Mouse (Mus musculus): ENCODE measurements around the gene Aldh5a1. TPM values are rescaled to one million over a fixed set of nuclear protein-coding genes. Genes with fewer than 3 reads are reported as not detected.
A peak's percentile ranks its signal among the peaks of the same experiment; 100 is the strongest.

Aldh5a1 gene
- total RNA-seq, 2 experiments from 2014 or later, result 62.0 to 68.8 TPM

DNA sequence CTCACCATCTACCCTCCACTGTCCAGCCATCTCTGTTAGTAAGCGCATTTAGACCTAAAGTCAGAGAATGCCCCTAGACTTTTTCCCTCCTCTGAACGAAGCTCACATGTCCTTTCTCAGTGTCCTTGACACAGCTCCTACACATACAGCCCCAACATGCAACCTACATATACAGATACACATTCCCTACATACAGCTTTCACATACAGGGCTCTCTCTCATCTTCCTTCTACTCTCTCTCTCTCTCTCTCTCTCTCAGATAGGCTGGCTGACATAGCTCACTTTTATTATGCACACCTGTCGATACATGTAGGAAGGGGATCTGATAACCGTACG, 721 bp downstream of the Aldh5a1 start:
- no peak for DNase-seq (ENCODE audit: low spot score in 2 of 2)

DNA sequence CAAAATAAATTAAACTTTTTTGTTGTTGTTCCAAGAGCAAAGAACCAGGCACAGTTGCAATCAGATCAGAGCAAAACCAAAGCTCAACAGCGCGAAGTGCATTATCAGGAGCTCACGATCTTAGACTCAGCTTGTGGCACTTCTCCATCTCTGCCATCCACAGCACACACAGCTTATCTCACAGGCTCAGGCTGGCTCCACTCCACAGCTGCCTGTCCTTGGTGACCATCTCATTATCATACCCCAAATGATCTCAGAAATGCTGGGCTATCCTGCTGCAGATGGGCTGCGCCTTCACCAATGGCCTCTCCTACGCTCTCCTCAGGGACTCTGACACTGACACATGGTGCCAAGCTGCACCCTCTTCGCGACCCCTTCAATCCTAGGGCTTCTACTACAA, 4.3 kb downstream of the Aldh5a1 start:
- DNase-seq (ENCODE audit: low spot score in 2 of 2), result no peak

- DNase-seq (ENCODE audit: low spot score in 2 of 2), result no peak
These were observed 6.9 kb downstream of the Aldh5a1 start for GRCm38 (mm10) chr13:24930591-24930990.

GRCm38 (mm10) chr13:24923991-24924390, 13.5 kb downstream of the Aldh5a1 start:
- DNase-seq (ENCODE audit: low spot score in 2 of 2), result no peak

- no peak for DNase-seq (ENCODE audit: low spot score in 2 of 2)
These were observed 16.2 kb downstream of the Aldh5a1 start for GRCm38 (mm10) chr13:24921281-24921680.

GRCm38 (mm10) chr13:24920333-24920977, 17.0 kb downstream of the Aldh5a1 start:
- DNase-seq (ENCODE audit: low spot score in 2 of 2), result peak; percentile 21 to 58

- DNase-seq (ENCODE audit: low spot score in 2 of 2), result no peak
These were observed 21.6 kb downstream of the Aldh5a1 start for GRCm38 (mm10) chr13:24915831-24916230.

- no peak for DNase-seq (ENCODE audit: low spot score in 2 of 2)
These were observed 22.5 kb downstream of the Aldh5a1 start for GRCm38 (mm10) chr13:24914915-24915314.

DNA sequence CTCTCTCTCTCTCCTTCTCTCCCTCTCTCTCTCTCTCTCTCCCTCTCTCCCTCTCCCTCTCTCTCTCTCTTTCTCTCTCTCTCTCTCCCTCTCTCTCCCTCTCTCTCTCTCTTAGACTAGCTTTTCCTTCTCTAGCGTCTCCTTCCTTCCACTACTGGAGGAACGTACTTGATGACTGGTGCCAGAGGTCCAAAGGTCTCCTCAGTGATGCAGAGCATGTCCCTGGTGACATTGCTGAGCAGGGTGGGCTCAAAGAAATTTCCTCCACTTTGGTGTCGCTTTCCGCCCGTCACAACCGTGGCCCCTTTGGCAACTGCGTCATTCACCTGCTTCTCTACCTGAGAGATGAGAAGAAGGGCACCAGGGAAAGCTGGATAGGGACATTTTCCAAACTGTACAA, 23.9 kb downstream of the Aldh5a1 start:
- DNase-seq (ENCODE audit: low spot score in 2 of 2), result no peak

DNA sequence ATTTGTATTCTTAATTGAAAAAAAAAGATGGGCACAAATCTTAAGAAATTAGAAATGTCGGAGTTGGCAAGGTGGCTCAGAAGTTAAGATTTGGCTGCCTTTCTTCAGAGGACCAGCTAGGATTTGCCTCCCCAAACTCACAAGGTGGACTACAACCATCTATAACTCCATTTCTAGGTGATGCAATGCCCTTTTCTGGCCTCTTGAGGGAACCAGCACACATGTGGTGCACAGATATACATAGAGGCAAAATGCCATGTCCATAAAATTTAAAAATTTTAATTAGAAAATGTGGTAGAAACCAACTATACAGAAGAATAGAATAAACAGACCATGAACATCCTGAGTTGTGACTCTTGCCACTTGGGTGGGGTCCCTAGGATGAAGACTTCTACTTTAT, 28.3 kb downstream of the Aldh5a1 start:
- no peak for DNase-seq (ENCODE audit: low spot score in 2 of 2)

DNA sequence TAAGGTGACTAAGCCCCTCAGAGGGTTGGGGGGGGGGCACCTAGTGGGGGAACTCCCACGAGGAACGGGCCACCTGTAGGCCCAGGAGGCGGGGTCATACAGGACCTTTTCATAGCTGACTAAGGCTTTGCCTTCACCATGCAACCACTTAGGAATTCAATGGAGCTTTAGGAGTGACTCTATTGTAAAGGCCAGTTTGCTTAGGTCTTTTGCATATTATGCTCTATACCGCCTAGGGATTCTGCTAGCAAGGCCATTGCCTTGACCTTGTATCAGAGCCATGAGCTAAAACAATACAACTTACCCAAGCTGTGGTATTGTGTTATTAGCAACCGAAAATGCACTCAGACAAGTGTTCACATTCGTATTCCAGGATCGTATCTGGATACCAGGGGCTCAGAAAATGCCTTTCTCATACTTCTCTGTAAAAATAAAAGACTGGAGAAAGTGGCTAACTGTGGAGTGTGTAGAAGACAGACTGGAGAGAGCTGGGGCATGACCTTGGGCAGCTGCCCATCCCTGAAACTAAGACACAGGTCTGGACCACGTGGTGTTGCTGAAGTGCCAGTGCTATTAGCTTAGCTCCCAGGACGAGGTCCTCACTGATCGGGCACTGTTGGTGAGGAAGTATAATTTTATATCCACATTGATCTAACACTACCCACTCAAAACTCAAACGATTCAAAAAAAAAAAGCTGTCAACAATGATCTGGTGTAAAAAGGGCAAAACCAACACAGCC, 30.5 kb downstream of the Aldh5a1 start:
- DNase-seq (ENCODE audit: low spot score in 2 of 2), result no peak

- DNase-seq (ENCODE audit: low spot score in 2 of 2), result no peak
These were observed 32.0 kb downstream of the Aldh5a1 start for GRCm38 (mm10) chr13:24905422-24905821.

DNA sequence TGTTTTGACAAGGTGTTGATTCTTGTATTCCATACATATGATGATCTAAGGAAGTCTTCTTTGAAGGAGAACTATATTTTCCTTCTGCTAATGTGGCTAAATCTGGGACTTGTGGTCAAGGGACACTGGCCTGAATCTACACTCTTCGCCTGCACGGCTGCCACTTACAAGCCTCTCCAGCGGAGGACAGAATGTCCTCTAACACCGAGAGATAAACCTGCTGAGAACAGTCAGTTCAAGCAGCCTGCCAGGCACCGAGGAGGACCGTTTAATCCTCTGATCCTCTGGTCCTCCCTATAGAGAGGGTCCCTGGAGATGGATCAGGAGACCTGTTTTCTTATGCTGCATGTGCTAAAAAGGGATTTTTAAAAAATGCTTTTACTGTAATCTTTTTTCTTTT, 34.0 kb downstream of the Aldh5a1 start:
- no peak for DNase-seq (ENCODE audit: low spot score in 2 of 2)

GRCm38 (mm10) chr13:24901916-24902315, 35.5 kb downstream of the Aldh5a1 start:
- DNase-seq (ENCODE audit: low spot score in 2 of 2), result no peak

- DNase-seq (ENCODE audit: low spot score in 2 of 2), result no peak
These were observed 43.6 kb downstream of the Aldh5a1 start for GRCm38 (mm10) chr13:24893880-24894279.

GRCm38 (mm10) chr13:24892516-24892915, 44.9 kb downstream of the Aldh5a1 start:
- no peak for DNase-seq (ENCODE audit: low spot score in 2 of 2)

- no peak for DNase-seq (ENCODE audit: low spot score in 2 of 2)
These were observed 47.9 kb downstream of the Aldh5a1 start for GRCm38 (mm10) chr13:24889554-24889953.

- DNase-seq (ENCODE audit: low spot score in 2 of 2), result no peak
These were observed 55.0 kb downstream of the Aldh5a1 start for GRCm38 (mm10) chr13:24882411-24882810.

GRCm38 (mm10) chr13:24880704-24881103, 56.8 kb downstream of the Aldh5a1 start:
- no peak for DNase-seq (ENCODE audit: low spot score in 2 of 2)

- DNase-seq (ENCODE audit: low spot score in 2 of 2), result no peak
These were observed 57.3 kb downstream of the Aldh5a1 start for GRCm38 (mm10) chr13:24880208-24880607.

GRCm38 (mm10) chr13:24879359-24880040, 58.0 kb downstream of the Aldh5a1 start:
- no peak for DNase-seq (ENCODE audit: low spot score in 2 of 2)

GRCm38 (mm10) chr13:24868233-24868632, 69.2 kb downstream of the Aldh5a1 start:
- DNase-seq (ENCODE audit: low spot score in 2 of 2), result no peak
